Mouse (Mus musculus): ENCODE results near the gene Dntt. TPM values are rescaled to one million over a fixed set of nuclear protein-coding genes. Genes with fewer than 3 reads are reported as not detected.

Dntt gene
- total RNA-seq, 2 experiments from 2014 or later: not detected

GRCm38 (mm10) chr19:41104922-41105321 is 75.8 kb downstream of the Dntt start:
- intact Hi-C loops (cut with DNase I): loop anchor here (2.0 to 5.0 kb wide), 2 partner anchors 100 to 137 kb away; no protein-coding TSS in a partner anchor
- DNase-seq (ENCODE audit: low spot score in 2 of 2): peak; percentile 63 to 71

- intact Hi-C loops (cut with DNase I): loop anchor here (5.0 kb wide), 1 partner anchor 135 kb away; no protein-coding TSS in a partner anchor
- DNase-seq (ENCODE audit: low spot score in 2 of 2): no peak
Observed at GRCm38 (mm10) chr19:41107530-41107929, 78.5 kb downstream of the Dntt start.

DNA sequence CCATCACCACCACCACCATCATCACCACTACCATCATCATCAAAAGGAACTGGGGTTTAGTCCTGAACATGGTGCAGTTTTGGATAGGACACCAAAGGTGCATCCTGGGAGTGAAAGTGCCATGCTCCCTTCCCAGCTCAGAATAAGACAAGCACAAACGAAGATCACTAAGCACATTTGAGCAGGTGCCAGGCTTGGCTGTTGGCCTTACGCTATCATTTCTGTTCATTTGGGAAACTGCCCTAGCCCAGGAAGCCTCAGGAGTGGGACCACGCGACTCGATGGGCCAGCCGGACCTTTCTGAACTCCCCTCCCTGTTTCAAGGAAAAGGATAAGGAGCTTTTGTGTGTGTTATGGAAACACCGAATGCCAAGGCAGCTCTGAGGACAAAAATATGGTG is 79.6 kb downstream of the Dntt start:
- intact Hi-C loops (cut with DNase I): loop anchor here (5.0 kb wide), 1 partner anchor 134 kb away; no protein-coding TSS in a partner anchor
- no peak for DNase-seq (ENCODE audit: low spot score in 2 of 2)

Other genes with a start within 250 kb of the Dntt start
- 1 to 10 TPM; 7.8 to 8.7 TPM for gene Ccnj, start 198.0 kb upstream of the Dntt start, total RNA-seq (2021)
- 1 to 10 TPM; 8.3 to 9.1 TPM for gene Zfp518a, start 134.6 kb upstream of the Dntt start, total RNA-seq (2021)
- 1 to 10 TPM; 5.1 to 5.4 TPM for gene Blnk, start 34.7 kb upstream of the Dntt start, total RNA-seq (2021)
- gene Opalin, start 47.8 kb downstream of the Dntt start, total RNA-seq (2021): 1 to 10 TPM; 3.7 to 5.1 TPM
- 1 to 10 TPM; 1.8 to 2.7 TPM for gene Tll2, start 177.6 kb downstream of the Dntt start, total RNA-seq (2021)
- gene Tm9sf3, start 234.7 kb downstream of the Dntt start, total RNA-seq (2021): 100 to 1,000 TPM; 138 TPM

Data from left cerebral cortex, postnatal 14 days (tissue).